Comparison of ENCODE assay signal across 23 mouse cellular contexts in genomic region chr4:132728233-132728632, GRCm38 (mm10).
"Had no signal": no experiment of that assay in that cellular context is flagged by ENCODE, and none has a peak within 500 bp of the region (broad histone marks: within the 10 kb centered on the region; RNA-seq: fewer than 3 reads in every experiment).

No protein-coding gene starts in this region.

- DNase-seq: gastrocnemius, postnatal 14 days; gastrocnemius, postnatal 36 days; heart, adult 2 months; heart, postnatal 10 days; heart, postnatal 4 days; kidney, adult 18-20 months; kidney, adult 8-10 months; kidney, postnatal 10 days; kidney, postnatal 25 days; kidney, postnatal 4 days; liver; liver, embryonic 13.5 days had no signal

- H3K27me3 ChIP-seq: heart, embryonic 12.5 days; intestine, embryonic 15.5 days; limb, embryonic 13.5 days; liver, embryonic 13.5 days had no signal

- H3K9ac ChIP-seq: heart, embryonic 12.5 days; hindbrain, embryonic 14.5 days; intestine, embryonic 15.5 days; limb, embryonic 13.5 days; liver, embryonic 13.5 days had no signal

- H3K9me3 ChIP-seq: heart, embryonic 12.5 days; hindbrain, embryonic 10.5 days; intestine, embryonic 15.5 days; limb, embryonic 13.5 days; liver, embryonic 13.5 days had no signal

- H3K4me3 ChIP-seq: heart, adult 2 months; heart, embryonic 12.5 days; hindbrain, embryonic 10.5 days; intestine, embryonic 15.5 days; layer of hippocampus, adult 2 months; left cerebral cortex, adult 2 months; limb, embryonic 13.5 days; liver, embryonic 13.5 days had no signal

- H3K4me2 ChIP-seq: heart, embryonic 12.5 days; hindbrain, embryonic 14.5 days; intestine, embryonic 15.5 days; limb, embryonic 13.5 days; liver, embryonic 11.5 days; liver, embryonic 13.5 days had no signal

- H3K36me3 ChIP-seq: intestine, embryonic 15.5 days had no signal

- H3K27ac ChIP-seq: heart, adult 2 months; hindbrain, embryonic 10.5 days; hindbrain, embryonic 14.5 days; intestine, embryonic 15.5 days; layer of hippocampus, adult 2 months; left cerebral cortex, adult 2 months; limb, embryonic 13.5 days; liver, embryonic 13.5 days had no signal

- ATAC-seq: hindbrain, embryonic 16.5 days; inflammation-experienced regulatory T-cells, adult 6 months; intestine, embryonic 15.5 days; intestine, postnatal 0 days had no signal
